Mouse (Mus musculus): ENCODE data around the gene Gm128.

Gene Gm128

GRCm38 (mm10) chr3:95241498-95241897, at the start of gene Gm128:
TSS of gene Gm128 (minus strand) at chr3:95241598.
- no peak for DNase-seq

GRCm38 (mm10) chr3:95291041-95291440, 49.6 kb upstream of the Gm128 start:
- no peak for DNase-seq

DNA sequence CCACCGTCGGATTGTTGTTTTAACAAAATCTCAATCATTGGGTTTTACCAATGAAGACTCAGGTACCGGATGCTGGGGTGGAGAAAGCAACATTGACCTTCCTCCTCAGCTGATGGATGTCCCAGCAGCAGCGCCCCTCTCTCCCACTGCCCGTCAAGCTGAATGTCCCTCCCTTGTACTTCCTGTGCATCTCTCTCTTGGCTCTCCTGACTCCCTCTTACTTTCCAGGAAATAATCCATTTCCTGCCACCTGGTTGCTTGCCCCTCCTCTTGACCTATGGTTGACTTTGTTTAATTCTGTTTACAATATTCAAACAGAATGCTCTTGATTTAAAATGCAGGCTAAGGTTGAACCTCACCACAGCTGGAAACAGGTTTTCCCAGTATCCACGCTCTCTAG, 48.8 kb upstream of the Gm128 start:
- no peak for DNase-seq

DNA sequence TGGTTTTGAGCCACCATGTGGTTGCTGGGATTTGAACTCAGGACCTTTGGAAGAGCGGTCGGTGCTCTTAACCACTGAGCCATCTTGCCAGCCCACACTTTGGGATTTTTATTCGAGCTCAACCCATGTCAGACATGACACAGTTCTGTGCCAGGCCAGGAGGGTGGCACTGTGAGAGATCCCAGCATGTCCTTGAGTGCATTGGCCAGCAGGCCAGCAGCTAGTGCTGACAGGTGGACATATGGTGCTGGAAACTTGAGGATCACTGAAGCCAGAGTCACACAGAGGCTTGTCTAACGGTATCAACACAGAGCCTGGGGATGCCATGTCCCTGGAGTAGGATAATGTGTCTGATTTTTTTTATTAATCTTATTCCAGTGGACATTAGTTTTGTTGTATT, 48.0 kb upstream of the Gm128 start:
- DNase-seq = no peak

DNA sequence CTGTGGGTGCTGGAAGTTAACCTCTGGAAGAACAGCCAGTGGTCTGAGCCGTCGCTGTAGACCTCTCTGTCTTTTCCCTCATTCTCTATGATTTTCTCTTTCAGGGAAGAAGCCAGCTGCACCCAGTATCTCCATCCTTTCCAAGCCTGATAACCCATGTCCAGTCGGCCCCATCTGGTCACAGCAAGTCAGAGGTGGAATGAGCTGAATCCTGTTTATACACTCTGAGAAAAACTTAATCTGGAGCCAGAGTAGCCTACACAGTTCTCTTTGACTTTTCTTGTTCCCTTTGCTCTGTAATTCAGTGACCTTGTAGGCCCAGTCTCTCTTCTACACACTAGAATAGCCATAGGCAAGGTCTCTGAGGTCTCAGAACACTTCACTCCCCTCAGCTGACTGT, 46.1 kb upstream of the Gm128 start:
- DNase-seq = no peak

DNA sequence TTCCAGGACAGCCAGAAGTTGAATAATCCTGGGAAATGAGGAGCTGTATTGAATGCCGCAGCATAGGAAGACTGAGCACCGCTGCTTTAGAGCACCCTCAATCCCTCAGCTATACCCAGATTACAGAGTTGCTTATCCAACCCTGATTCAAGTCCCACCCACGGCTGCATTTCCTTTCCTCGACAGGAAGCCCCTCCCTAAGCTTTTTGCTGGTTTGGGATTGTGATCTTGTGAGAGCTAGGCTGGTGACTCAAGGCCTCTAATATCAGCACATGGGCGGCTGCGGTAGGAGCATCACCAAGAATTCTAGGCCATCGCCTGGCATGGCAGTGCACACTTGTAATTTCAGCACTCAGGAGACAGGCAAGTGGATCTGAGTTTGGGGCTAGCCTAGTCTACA, 45.1 kb upstream of the Gm128 start:
- DNase-seq = no peak

- DNase-seq = no peak
Observed at GRCm38 (mm10) chr3:95286011-95286410, 44.6 kb upstream of the Gm128 start.

GRCm38 (mm10) chr3:95285390-95285789, 44.0 kb upstream of the Gm128 start:
- DNase-seq = no peak

- no peak for DNase-seq
Observed at GRCm38 (mm10) chr3:95284501-95285281, 43.3 kb upstream of the Gm128 start.

- no peak for DNase-seq
Observed at GRCm38 (mm10) chr3:95284062-95284461, 42.7 kb upstream of the Gm128 start.

DNA sequence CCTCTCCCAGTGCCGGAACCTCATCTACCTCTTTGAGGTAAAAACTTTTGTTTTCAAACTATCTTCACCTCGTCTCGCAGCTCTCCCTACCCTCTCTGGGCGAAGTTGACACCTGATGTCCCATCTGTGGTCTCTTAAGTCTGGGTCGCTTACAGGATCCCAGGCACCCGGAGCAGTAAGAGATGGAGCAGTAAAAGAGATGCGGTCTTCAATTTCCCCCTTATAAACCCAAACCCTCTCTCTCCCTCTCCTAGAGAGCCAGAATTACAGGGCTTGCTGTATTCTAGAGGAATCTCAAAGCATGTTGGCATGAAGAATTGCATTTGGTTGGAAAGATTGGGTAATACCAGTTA, 42.2 kb upstream of the Gm128 start:
- no peak for DNase-seq

GRCm38 (mm10) chr3:95282865-95283588, 41.6 kb upstream of the Gm128 start:
- peak; percentile 63 for DNase-seq

- DNase-seq = peak; percentile 66
Observed at GRCm38 (mm10) chr3:95282381-95282864, 41.0 kb upstream of the Gm128 start.

- DNase-seq = peak; percentile 100
Observed at GRCm38 (mm10) chr3:95281216-95282126, 40.1 kb upstream of the Gm128 start, which contains the start of the genes Mindy1 and Prune1. TSS of gene Mindy1 (plus strand) at chr3:95281345. TSS of gene Prune1 (minus strand) at chr3:95282076.

DNA sequence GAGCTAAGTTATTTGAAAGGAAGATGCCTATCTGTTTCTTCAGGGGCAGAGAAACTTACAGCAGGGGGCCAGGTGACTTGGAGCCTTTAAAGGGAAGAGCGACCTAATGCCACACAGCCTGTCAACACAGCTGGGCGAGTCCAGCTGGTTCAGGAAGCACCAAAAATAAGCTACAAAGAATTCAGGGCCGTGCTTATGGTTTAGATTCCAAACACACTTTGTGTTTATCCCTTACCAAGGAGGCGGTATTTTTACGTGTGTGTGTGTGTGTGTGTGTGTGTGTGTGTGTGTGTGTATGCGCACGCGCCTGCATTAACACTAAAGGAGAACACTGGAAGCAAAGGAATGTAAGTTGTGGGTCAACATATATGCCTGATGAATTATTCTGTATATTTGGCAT, 39.3 kb upstream of the Gm128 start:
- DNase-seq = no peak

DNA sequence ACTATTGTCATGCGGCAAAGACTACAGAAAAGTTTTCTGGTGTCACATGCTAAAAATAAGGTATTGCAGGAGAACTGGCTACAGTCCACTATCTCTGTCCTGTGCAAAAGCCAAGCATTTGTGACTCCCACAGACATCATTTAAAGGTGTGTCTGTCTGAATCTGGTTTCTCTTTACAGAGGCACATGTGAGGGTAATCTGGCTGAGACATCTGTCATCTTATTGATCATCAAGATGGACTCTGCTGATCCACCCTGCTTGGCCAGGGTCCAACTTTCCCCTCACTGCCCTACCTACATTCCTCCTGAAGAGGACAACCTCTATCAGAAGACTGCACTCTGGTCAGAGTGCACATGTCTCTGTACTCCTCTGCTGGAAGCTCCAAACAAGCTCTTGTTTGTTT, 35.8 kb upstream of the Gm128 start:
- DNase-seq = no peak

- no peak for DNase-seq
Observed at GRCm38 (mm10) chr3:95276428-95276934, 35.1 kb upstream of the Gm128 start.

GRCm38 (mm10) chr3:95275161-95275560, 33.8 kb upstream of the Gm128 start:
- no peak for DNase-seq

- DNase-seq = no peak
Observed at GRCm38 (mm10) chr3:95274453-95274852, 33.1 kb upstream of the Gm128 start.

DNA sequence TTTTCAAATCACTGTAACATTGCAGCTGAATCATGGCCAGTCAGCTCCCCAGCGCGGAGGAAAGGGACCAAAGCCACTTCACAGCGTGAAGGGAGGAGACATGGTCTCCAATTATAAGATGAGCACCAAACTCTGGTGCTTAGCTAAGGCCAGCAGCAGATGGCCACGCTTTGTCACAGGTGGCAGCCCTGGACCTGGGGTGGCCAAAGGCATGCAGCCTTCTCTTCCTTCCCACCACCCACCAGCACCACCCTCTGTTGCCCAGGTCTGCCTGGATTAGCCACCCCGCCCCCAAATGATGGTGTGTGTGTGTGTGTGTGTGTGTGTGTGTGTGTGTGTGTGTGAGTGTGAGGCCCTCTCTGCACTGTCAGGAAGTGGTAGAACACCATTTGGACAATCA, 32.1 kb upstream of the Gm128 start:
- no peak for DNase-seq

- no peak for DNase-seq
Observed at GRCm38 (mm10) chr3:95270766-95271364, 29.5 kb upstream of the Gm128 start.

- DNase-seq = no peak
Observed at GRCm38 (mm10) chr3:95269789-95270188, 28.4 kb upstream of the Gm128 start.
